ENCODE assay signal across 8 mouse cellular contexts in genomic region chr5:37824461-37824795, GRCm38 (mm10). TPM values are rescaled to one million over a fixed set of nuclear protein-coding genes. Genes with fewer than 3 reads are reported as not detected.
DNase-seq lines count a peak whose midpoint lies in the region; ATAC-seq and TF ChIP-seq lines count a peak whose summit lies in the region.

Gene Msx1 (minus strand): TSS chr5:37824583.

- peaks cover 58% of the 10 kb centered on the region for H3K27me3 ChIP-seq in hindbrain, embryonic 15.5 days

- H3K36me3 ChIP-seq in hindbrain, embryonic 15.5 days: no peaks in the 10 kb centered on the region

- TF ChIP-seq CTCF in left cerebral cortex, adult 2 months (IDR thresholded peaks at IDR 0.05): no peak

- peak within 1 kb of the TSS; percentile 37 for H3K4me3 ChIP-seq in hindbrain, embryonic 15.5 days
- peak within 1 kb of the TSS; percentile 45 for H3K4me3 ChIP-seq in left cerebral cortex, adult 2 months

- peak within 1 kb of the TSS; percentile 9; the same call in 1 of the 2 replicates for H3K9ac ChIP-seq in hindbrain, embryonic 15.5 days

- peak; percentile 81 to 87 for DNase-seq in adrenal gland, adult 18-20 months (ENCODE audit: low spot score in 2 of 2)
- DNase-seq in cerebellum, postnatal 25 days: peak; percentile 60 to 79
- DNase-seq in gastrocnemius, postnatal 10 days: peak; percentile 84
- peak; percentile 51 to 58 for DNase-seq in left cerebral cortex, adult 2 months (ENCODE audit: extremely low spot score in 1 of 2, low spot score in 2 of 2)
- DNase-seq in lung, postnatal 4 days: peak; percentile 81 to 88
- peak; percentile 30 to 36 for DNase-seq in right cerebral cortex, postnatal 36 days (ENCODE audit: low spot score in 2 of 2)

- intact Hi-C loops in left cerebral cortex, adult 2 months (cut with DNase I): no loop called here

- peak; percentile 79 for ATAC-seq in hindbrain, embryonic 15.5 days (ENCODE audit: low FRiP score, low read depth)
- ATAC-seq in monocyte, adult 5-6 weeks (replicated peaks; ENCODE audit: insufficient number of reproducible peaks, low FRiP score, low TSS enrichment, poor library complexity, severe bottlenecking): no peak

- WGBS in hindbrain, embryonic 15.5 days: 0% methylated on average over 37 of the region's 37 CpGs

- no peaks in the 10 kb centered on the region for H3K9me3 ChIP-seq in hindbrain, embryonic 15.5 days

- H3K27ac ChIP-seq in hindbrain, embryonic 15.5 days (replicated peaks): 0 out of 2 replicates have a peak within 1 kb of the TSS, but pooled peaks have one; percentile 10
- no peak within 1 kb of the TSS; the same call in 1 of the 2 replicates for H3K27ac ChIP-seq in left cerebral cortex, adult 2 months

- peaks cover 26% of the 10 kb centered on the region for H3K4me1 ChIP-seq in hindbrain, embryonic 15.5 days (replicated peaks)

- peak within 1 kb of the TSS; percentile 59 for H3K4me2 ChIP-seq in hindbrain, embryonic 15.5 days

RNA-seq across cellular contexts. Expression of gene Msx1, which starts in this region (rescaled TPM):
- 1 to 10 TPM; 1.1 to 2.1 TPM for total RNA-seq in adrenal gland, adult 18-20 months (2021)
- total RNA-seq in gastrocnemius, postnatal 10 days (2021): 1 to 10 TPM; 4.1 to 4.4 TPM
- 26.4 and 36.7 TPM in 2 replicates for polyA plus RNA-seq in hindbrain, embryonic 15.5 days (2015; fragmentation: Nextera tagmentation; extraction: Ambion mirVana)
- total RNA-seq in left cerebral cortex, adult 2 months (2021): 1 to 10 TPM; 3.1 to 3.3 TPM
- total RNA-seq in monocyte, adult 5-6 weeks (2017): not detected in 3 replicates

Comparison
In these comparisons a context has a peak if more than half of its experiments do, and no peak if none do; other contexts are left out.
1. DNase-seq: peak in every context shown above with its lines; median percentile 84 in lung, postnatal 4 days; 84 in adrenal gland, adult 18-20 months; 84 in gastrocnemius, postnatal 10 days; 70 in cerebellum, postnatal 25 days; 54 in left cerebral cortex, adult 2 months; 33 in right cerebral cortex, postnatal 36 days.